Mouse (Mus musculus) kidney, embryonic 15.5 days (tissue): Measurements from ENCODE around the gene Ctdsp2. TPM values are rescaled to one million over a fixed set of nuclear protein-coding genes. Genes with fewer than 3 reads are reported as not detected.

Experiments
- ATAC-seq: fragments of 200-750 bp; cut with Nextera tagmentation; replicated peaks from 2 replicates; pipeline ENCODE4 v1.8.0; 2017; ENCODE audit warnings: moderate TSS enrichment; ENCODE audit not compliant: low FRiP score
- H3K27ac ChIP-seq: fragments of 300-500 bp; sonication (generic); 2 replicates; pipeline ENCODE4 v1.5.1; 2015; ENCODE audit warnings: mild to moderate bottlenecking, inconsistent platforms
- H3K27me3 ChIP-seq: fragments of 300-500 bp; sonication (generic); 2 replicates; pipeline ENCODE4 v1.6.1; 2015; ENCODE audit warnings: inconsistent platforms
- H3K36me3 ChIP-seq: fragments of 300-500 bp; sonication (generic); 2 replicates; pipeline ENCODE4 v1.6.1; 2015; ENCODE audit warnings: inconsistent platforms
- H3K4me1 ChIP-seq: fragments of 300-500 bp; sonication (generic); 2 replicates; pipeline ENCODE4 v1.6.1; 2015; ENCODE audit warnings: inconsistent platforms
- H3K4me2 ChIP-seq: fragments of 300-500 bp; sonication (generic); 2 replicates; pipeline ENCODE4 v1.6.1; 2015; ENCODE audit warnings: moderate library complexity, mild to moderate bottlenecking, inconsistent platforms
- H3K4me3 ChIP-seq: fragments of 300-500 bp; sonication (generic); replicated peaks from 2 replicates; pipeline ENCODE4 v1.5.1; 2015; ENCODE audit warnings: mild to moderate bottlenecking, inconsistent platforms
- H3K9ac ChIP-seq: fragments of 300-500 bp; sonication (generic); 2 replicates; pipeline ENCODE4 v1.6.1; 2015; ENCODE audit warnings: mild to moderate bottlenecking, inconsistent platforms
- H3K9me3 ChIP-seq: fragments of 300-500 bp; sonication (generic); replicated peaks from 2 replicates; pipeline ENCODE4 v1.6.1; 2016; ENCODE audit warnings: inconsistent platforms
- WGBS: fragments of 180-500 bp; shearing (Covaris S2); methylation state at CpG from one replicate; pipeline ENCODE4 v1.1.7; 2015; ENCODE audit warnings: mixed read lengths; 5-methylcytosine and 5-hydroxymethylcytosine counted together
- microRNA counts: library from miRNA; unstranded; fragments of <30 nt; microRNA quantifications from one replicate; lab custom pipeline; 2016
- microRNA-seq: library from miRNA; unstranded; fragments of <30 nt; microRNA quantifications from one replicate; pipeline ENCODE4, GENCODE M21; 2016
- polyA plus RNA-seq: library from polyadenylated mRNA; unstranded; fragments of >200 nt; fragmentation: Nextera tagmentation; extraction: Ambion mirVana; gene quantifications from 2 replicates; pipeline ENCODE4 v1.2.1, GENCODE M21; 2015

Ctdsp2 gene
- polyA plus RNA-seq, 1 experiment from 2014 or later = 73.2 TPM

DNA sequence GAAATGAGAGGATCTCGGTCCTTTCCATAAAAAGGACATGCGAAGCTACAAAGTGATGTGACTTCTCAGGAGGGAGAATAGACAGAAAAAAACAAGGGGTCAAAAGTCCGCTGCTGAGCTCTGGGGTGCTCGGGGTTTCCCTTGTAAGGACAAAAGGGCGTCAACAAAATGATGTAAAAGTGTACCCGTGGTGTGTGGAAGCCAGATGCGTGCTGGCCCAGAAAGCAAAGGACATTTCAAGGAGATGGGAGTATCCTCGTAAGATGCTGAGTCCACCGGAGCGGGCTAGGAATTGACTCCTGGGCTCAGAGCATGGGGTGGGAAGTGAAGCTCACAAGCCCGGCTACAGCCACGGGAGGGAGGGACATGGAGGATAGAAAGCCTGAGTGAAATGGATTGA, 59.1 kb downstream of the Ctdsp2 start:
- ATAC-seq = no peak
- no peak overlapping the region for H3K4me2 ChIP-seq
- H3K9me3 ChIP-seq = no peaks in the 10 kb centered on the region
- H3K36me3 ChIP-seq = no peaks in the 10 kb centered on the region
- peaks cover 14% of the 10 kb centered on the region for H3K27me3 ChIP-seq
- 75% methylated on average over 12 of the region's 12 CpGs for whole genome bisulfite sequencing
- no peak overlapping the region for H3K9ac ChIP-seq
- H3K4me3 ChIP-seq = no peak overlapping the region
- H3K4me1 ChIP-seq = peaks cover 9% of the 10 kb centered on the region
- H3K27ac ChIP-seq = no peak overlapping the region

DNA sequence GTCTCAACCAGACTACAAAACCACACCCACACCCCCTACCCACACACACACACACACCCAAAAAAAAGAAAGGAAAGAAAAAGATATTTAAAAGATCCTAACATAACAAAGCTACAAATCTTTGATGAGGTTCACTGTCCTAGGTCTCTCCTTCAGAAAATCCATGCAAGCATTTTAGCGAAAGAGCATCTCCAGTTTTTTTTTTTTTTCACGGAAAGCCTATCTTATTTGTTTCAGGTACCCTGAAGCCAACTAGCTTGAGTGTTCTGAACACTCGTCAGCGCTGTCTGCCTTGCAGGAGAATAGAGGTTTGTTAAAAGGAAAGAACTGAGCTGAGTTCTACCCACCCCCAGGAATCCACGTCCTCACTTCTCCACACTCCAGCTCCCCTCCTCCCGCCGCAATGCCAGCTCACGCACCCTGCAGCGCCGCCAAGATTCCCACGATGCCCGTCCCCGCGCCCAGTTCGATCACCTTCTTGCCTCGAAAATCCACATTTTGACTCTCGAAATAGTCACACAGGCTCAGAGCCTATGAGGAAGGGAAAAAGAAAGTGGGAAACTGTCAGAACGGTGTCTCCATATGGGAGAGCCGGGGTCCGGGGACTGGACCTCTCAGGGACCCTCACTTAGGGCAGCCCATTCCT, 62.2 kb downstream of the Ctdsp2 start:
- Histone ChIP-seq H3K4me3 (peak overlapping the region; percentile 95), H3K9ac (peak overlapping the region; percentile 65), H3K4me1 (peaks cover 18% of the 10 kb centered on the region), H3K9me3 (no peaks in the 10 kb centered on the region), H3K27ac (no peak overlapping the region), H3K36me3 (peaks cover 16% of the 10 kb centered on the region), H3K27me3 (peaks cover 14% of the 10 kb centered on the region), H3K4me2 (peak overlapping the region; percentile 99)
- ATAC-seq = peak; percentile 7
- 2% methylated on average over 20 of the region's 20 CpGs for WGBS

DNA sequence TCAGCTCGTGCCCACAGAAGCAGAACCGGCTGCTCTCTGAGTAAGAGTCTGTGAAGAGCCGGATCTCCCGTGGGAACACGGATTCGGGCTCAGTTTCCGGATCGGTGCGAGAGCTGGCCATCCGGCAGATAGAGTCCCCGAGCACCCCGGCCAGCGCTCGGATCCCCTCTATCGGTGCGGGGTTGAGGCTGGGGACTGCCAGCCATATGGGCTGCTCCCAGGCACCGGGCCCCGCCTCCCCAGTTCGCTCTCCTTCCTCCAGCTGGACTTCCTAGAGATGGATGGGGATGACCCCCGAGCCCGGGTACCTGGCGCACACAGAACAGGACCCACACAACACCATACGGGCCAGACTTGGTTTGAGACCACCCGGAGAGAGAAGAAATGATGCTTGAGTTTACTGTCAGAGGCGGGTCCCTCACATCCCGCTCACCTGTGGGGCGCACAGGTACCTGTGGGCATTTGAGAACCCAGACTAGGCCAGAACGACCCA, 62.8 kb downstream of the Ctdsp2 start, which contains the start of the genes Mettl1 and Eef1akmt3:
Gene Mettl1 (plus strand): TSS at position 141 of the 493 bp plus-strand sequence.
Gene Eef1akmt3 (minus strand): TSS at position 240 of the 493 bp plus-strand sequence.
- Histone ChIP-seq H3K27me3 (peaks cover 14% of the 10 kb centered on the region), H3K9me3 (no peaks in the 10 kb centered on the region), H3K4me2 (peak within 1 kb of the TSS; percentile 99), H3K4me3 (peak within 1 kb of the TSS; percentile 95), H3K4me1 (peaks cover 18% of the 10 kb centered on the region), H3K27ac (peak within 1 kb of the TSS; percentile 91), H3K36me3 (peaks cover 17% of the 10 kb centered on the region), H3K9ac (peak within 1 kb of the TSS; percentile 65)
- under 1% methylated on average over 28 of the region's 28 CpGs for WGBS
- ATAC-seq = peak; percentile 76

DNA sequence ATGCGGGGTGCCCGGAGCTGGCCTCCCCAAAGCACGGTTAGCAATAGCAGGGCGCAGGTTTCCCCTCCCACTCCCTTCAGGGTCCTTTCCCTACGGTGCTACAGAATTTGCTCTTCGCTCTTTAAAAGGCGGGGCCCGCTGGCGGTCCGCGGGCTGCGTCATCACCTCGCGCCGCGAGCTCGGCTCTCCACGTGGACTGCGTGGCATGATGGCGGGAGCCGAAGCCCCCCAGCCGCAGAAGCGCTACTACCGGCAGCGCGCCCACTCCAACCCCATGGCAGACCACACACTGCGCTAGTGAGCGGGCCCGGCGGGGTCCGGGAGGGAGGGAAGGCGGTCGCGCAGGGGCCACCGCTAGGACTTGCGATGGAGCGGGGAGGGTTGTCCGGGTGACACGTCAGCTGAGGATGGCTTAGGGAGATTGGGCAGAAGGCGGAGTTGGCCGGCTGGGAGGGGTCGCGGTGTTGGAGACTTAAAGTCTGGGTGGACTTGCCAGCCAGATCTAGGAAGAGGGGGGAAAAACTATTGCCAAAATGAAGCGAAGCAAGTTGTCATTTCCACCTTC, 63.3 kb downstream of the Ctdsp2 start:
- H3K4me3 ChIP-seq = peak overlapping the region; percentile 95
- peaks cover 17% of the 10 kb centered on the region for H3K36me3 ChIP-seq
- H3K27me3 ChIP-seq = peaks cover 14% of the 10 kb centered on the region
- peak overlapping the region; percentile 91 for H3K27ac ChIP-seq
- H3K4me2 ChIP-seq = peak overlapping the region; percentile 99
- peak overlapping the region; percentile 65 for H3K9ac ChIP-seq
- H3K9me3 ChIP-seq = no peaks in the 10 kb centered on the region
- WGBS = 0% methylated on average over 44 of the region's 44 CpGs
- ATAC-seq = peak; percentile 84
- peaks cover 18% of the 10 kb centered on the region for H3K4me1 ChIP-seq

DNA sequence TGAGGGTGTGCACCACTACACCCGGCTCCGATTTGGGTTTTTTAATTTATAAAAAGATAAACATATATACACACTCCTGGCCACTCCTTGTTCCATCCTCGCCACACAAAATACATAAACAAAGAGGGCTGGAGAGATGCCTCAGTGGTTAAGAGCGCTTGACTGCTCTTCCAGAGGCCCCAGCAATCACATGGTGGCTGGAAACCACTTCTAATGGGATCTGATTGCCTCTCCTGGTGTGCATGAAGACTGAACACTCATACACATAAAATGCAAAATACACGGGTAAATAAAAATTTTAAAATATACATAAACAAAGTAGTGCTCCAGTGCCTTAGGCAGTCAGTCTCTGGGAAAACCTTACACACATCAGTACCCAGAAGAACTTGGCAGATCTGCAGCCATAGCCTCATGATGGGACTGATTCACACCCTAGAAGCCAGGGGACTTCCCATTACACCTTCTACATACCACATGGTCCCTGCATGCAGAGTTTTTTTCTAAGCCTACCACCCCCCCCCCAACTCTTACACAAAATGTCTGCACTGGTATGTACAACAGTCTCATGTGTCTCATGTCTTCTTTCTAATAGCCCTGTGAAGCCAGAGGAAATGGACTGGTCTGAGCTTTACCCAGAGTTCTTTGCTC, 64.1 kb downstream of the Ctdsp2 start:
- ATAC-seq = no peak
- Histone ChIP-seq H3K4me3 (peak overlapping the region; percentile 95), H3K9me3 (no peaks in the 10 kb centered on the region), H3K27ac (peak overlapping the region; percentile 91), H3K4me1 (peaks cover 18% of the 10 kb centered on the region), H3K4me2 (peak overlapping the region; percentile 99), H3K27me3 (peaks cover 21% of the 10 kb centered on the region), H3K9ac (peak overlapping the region; percentile 65), H3K36me3 (peaks cover 17% of the 10 kb centered on the region)
- 17% methylated on average over 5 of the region's 5 CpGs for WGBS

DNA sequence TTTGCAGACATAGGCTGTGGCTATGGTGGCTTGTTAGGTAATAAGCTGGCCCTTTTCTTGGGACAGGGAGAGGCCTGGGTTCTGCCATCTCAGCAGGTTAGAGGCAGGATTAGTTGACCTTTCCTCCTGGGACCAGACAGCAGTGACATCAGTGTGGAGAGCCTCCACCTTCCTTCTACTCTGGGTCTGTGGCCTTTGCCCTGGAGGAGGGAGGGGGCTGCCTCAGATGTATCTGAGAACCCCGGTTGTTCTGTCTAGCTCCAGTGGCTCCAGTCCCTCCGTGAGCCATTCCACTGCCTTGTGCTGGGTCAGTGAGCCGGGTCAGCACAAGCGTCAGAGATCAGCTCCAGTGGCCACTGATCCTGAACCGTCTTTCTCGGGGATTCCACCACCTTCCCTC, 64.7 kb downstream of the Ctdsp2 start:
- H3K9ac ChIP-seq = no peak overlapping the region
- peak; percentile 37 for ATAC-seq
- peaks cover 21% of the 10 kb centered on the region for H3K4me1 ChIP-seq
- peaks cover 17% of the 10 kb centered on the region for H3K36me3 ChIP-seq
- H3K9me3 ChIP-seq = no peaks in the 10 kb centered on the region
- H3K27ac ChIP-seq = peak overlapping the region; percentile 91
- no peak overlapping the region; the same call in 1 of the 2 replicates for H3K4me3 ChIP-seq
- peak overlapping the region; percentile 99 for H3K4me2 ChIP-seq
- 45% methylated on average over 6 of the region's 6 CpGs for WGBS
- H3K27me3 ChIP-seq = peaks cover 27% of the 10 kb centered on the region

DNA sequence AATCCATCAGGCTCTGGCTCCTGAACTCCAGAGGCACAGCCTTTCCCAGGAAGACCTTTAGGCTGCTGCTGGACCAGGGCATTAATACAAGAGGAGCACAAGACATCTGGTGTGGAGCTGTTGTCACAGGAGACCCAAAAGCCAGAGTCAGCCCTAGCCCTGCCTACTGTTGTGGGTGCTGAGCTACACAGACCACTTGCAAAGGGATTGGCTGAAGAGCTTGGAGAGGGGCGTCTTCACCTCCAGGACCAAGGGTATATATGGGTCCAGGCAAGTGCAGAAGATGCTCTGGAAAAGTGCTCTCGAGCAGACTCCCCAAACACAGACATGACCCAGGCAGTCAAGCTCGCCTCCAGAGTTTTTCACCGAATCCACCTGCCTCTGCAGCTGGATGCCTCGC, 69.4 kb downstream of the Ctdsp2 start, which contains the start of gene Cyp27b1:
Gene Cyp27b1 (plus strand): TSS at position 297 of the 400 bp plus-strand sequence.
- Histone ChIP-seq H3K9ac (peak within 1 kb of the TSS; percentile 14; the same call in 1 of the 2 replicates), H3K4me1 (peaks cover 29% of the 10 kb centered on the region), H3K9me3 (no peaks in the 10 kb centered on the region), H3K27me3 (peaks cover 56% of the 10 kb centered on the region), H3K36me3 (peaks cover 17% of the 10 kb centered on the region), H3K4me3 (peak within 1 kb of the TSS; percentile 31), H3K27ac (no peak within 1 kb of the TSS), H3K4me2 (peak within 1 kb of the TSS; percentile 50)
- WGBS = 33% methylated on average over 5 of the region's 5 CpGs
- ATAC-seq = no peak

DNA sequence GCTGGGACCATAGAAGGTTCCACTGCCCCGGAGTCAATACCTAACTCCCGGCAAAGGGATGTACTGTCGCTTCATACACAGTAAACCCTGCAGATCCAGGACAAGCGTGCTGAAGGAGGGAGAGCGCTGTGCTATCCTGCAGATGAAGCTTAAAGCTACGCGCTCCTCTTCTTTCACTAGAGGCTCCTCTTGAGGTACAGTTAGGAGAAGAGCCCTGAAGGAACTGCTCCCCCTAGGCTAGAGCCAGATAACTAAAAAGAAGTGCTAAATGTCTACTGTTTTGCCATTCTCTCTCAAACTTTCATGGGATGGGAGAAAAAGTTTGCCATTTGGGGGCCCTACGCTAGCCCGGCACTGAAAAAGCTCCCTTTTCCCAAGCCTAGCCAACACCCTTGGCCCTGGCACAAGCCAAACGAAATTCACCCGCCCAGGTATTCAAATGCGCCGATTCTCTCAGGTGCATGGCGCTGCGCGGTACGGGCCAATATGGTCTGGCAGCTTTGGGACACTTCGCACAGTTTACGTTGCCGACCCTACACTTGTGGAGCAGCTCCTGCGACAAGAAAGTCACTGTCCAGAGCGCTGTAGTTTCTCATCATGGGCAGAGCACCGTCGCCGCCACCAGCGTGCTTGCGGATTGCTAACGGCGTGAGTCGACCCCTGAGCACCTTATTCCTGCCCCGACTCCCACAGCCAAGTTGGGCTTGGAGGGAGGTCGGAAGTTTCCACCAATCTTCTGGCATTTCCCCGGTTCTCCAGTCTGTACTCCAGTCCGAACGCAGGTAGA, 70.3 kb downstream of the Ctdsp2 start:
- no peak for ATAC-seq
- H3K9ac ChIP-seq = peak overlapping the region; percentile 14; the same call in 1 of the 2 replicates
- peaks cover 23% of the 10 kb centered on the region for H3K4me1 ChIP-seq
- H3K4me3 ChIP-seq = peak overlapping the region; percentile 31
- H3K36me3 ChIP-seq = peaks cover 17% of the 10 kb centered on the region
- H3K9me3 ChIP-seq = no peaks in the 10 kb centered on the region
- peaks cover 56% of the 10 kb centered on the region for H3K27me3 ChIP-seq
- 4% methylated on average over 35 of the region's 35 CpGs for WGBS
- peak overlapping the region; percentile 50 for H3K4me2 ChIP-seq
- H3K27ac ChIP-seq = no peak overlapping the region

MicroRNAs encoded within 50 kb of the gene (microRNA counts, 519-probe panel; counts per million panel counts)
- microRNA mmu-miR-26a (lab: Ali Mortazavi, UCI) = 2,404 counts per million, percentile 36 among the panel's probes with 10 or more counts
- microRNA mmu-miR-546 (lab: Ali Mortazavi, UCI) = 31.7 counts per million

Small RNAs within 50 kb of the gene (microRNA-seq; reads per million reads assigned to microRNA genes)
- gene Mir26a-2 (44.9 reads per million, percentile 48 among the genes with 10 or more reads in this experiment), gene Mir546 (not detected)

Other genes starting within 250 kb of the Ctdsp2 start
- 18.3 and 19.5 TPM in 2 replicates for gene Atp23, start 77.4 kb upstream of the Ctdsp2 start, polyA plus RNA-seq
- gene Avil, start 22.0 kb downstream of the Ctdsp2 start, polyA plus RNA-seq = 0.10 and 0.36 TPM in 2 replicates
- gene Tsfm, start 52.1 kb downstream of the Ctdsp2 start, polyA plus RNA-seq = 96.4 and 99.7 TPM in 2 replicates
- gene Mettl1, start 62.7 kb downstream of the Ctdsp2 start, polyA plus RNA-seq = 59.4 and 67.4 TPM in 2 replicates
- 0.93 and 1.00 TPM in 2 replicates for gene Eef1akmt3, start 62.8 kb downstream of the Ctdsp2 start, polyA plus RNA-seq
- 9.9 and 12.3 TPM in 2 replicates for gene Cyp27b1, start 69.5 kb downstream of the Ctdsp2 start, polyA plus RNA-seq
- 1.1 and 1.4 TPM in 2 replicates for gene March9, start 81.5 kb downstream of the Ctdsp2 start, polyA plus RNA-seq
- gene Cdk4, start 84.8 kb downstream of the Ctdsp2 start, polyA plus RNA-seq = 1,852 and 1,884 TPM in 2 replicates
- gene Tspan31, start 91.5 kb downstream of the Ctdsp2 start, polyA plus RNA-seq = 185 and 189 TPM in 2 replicates
- gene Agap2, start 96.6 kb downstream of the Ctdsp2 start, polyA plus RNA-seq = 0.04 and 0.42 TPM in 2 replicates
- 88.1 and 94.0 TPM in 2 replicates for gene Os9, start 142.4 kb downstream of the Ctdsp2 start, polyA plus RNA-seq
- 7.5 and 7.7 TPM in 2 replicates for gene B4galnt1, start 186.5 kb downstream of the Ctdsp2 start, polyA plus RNA-seq
- gene Slc26a10, start 201.9 kb downstream of the Ctdsp2 start, polyA plus RNA-seq = 3.1 and 3.3 TPM in 2 replicates
- 40.6 and 52.6 TPM in 2 replicates for gene Arhgef25, start 211.4 kb downstream of the Ctdsp2 start, polyA plus RNA-seq
- 100 and 129 TPM in 2 replicates for gene Dtx3, start 217.0 kb downstream of the Ctdsp2 start, polyA plus RNA-seq
- 41.1 and 43.5 TPM in 2 replicates for gene Pip4k2c, start 232.9 kb downstream of the Ctdsp2 start, polyA plus RNA-seq